Comparison of ENCODE assay signal across 9 mouse cellular contexts in genomic region chr2:91082844-91083243, GRCm38 (mm10). TPM values are rescaled to one million over a fixed set of nuclear protein-coding genes. Genes with fewer than 3 reads are reported as not detected.
A peak's percentile ranks its signal among the peaks of the same experiment; 100 is the strongest.
DNase-seq lines count a peak whose midpoint lies in the region; ATAC-seq and TF ChIP-seq lines count a peak whose summit lies in the region.
"Had no signal": no experiment of that assay in that cellular context is flagged by ENCODE, and none has a peak within 500 bp of the region (broad histone marks: within the 10 kb centered on the region; RNA-seq: fewer than 3 reads in every experiment).

No protein-coding gene starts in this region.

- no peaks in the 10 kb centered on the region for H3K9me3 ChIP-seq in embryonic facial prominence, embryonic 14.5 days (ENCODE audit: control insufficient read depth, low read length)
- H3K9me3 ChIP-seq: limb, embryonic 13.5 days had no signal

- no peaks in the 10 kb centered on the region for H3K79me2 ChIP-seq in liver, adult 2 months (ENCODE audit: control insufficient read depth, insufficient read depth, low read length)

- H3K4me1 ChIP-seq in embryonic facial prominence, embryonic 14.5 days (ENCODE audit: control insufficient read depth, insufficient read depth, low read length): 0 out of 2 replicates have a peak, but pooled peaks cover 6% of the 10 kb centered on the region
- no peaks in the 10 kb centered on the region; the same call in 1 of the 2 replicates for H3K4me1 ChIP-seq in liver, adult 2 months (ENCODE audit: control insufficient read depth, insufficient read depth, low read length)

- no peak overlapping the region for H3K27ac ChIP-seq in embryonic facial prominence, embryonic 14.5 days (replicated peaks; ENCODE audit: low read depth, low read length)
- H3K27ac ChIP-seq in liver, adult 2 months (replicated peaks; ENCODE audit: insufficient read depth, low read depth, low read length): peak overlapping the region; percentile 84
- H3K27ac ChIP-seq: limb, embryonic 13.5 days had no signal

- WGBS in embryonic facial prominence, embryonic 14.5 days: 62% methylated on average over 11 of the region's 11 CpGs
- 67% methylated on average over 11 of the region's 11 CpGs for WGBS in liver, adult 2 months

- TF ChIP-seq POLR2A in liver, adult 2 months (IDR thresholded peaks at IDR 0.05; ENCODE audit: extremely low read depth, insufficient read depth, low read length): peak; percentile 36; the same call in 1 of the 2 replicates

- H3K9ac ChIP-seq in embryonic facial prominence, embryonic 14.5 days (ENCODE audit: low read depth, low read length): no peak overlapping the region
- H3K9ac ChIP-seq in liver, adult 2 months (ENCODE audit: low read depth, low read length): peak overlapping the region; percentile 71
- H3K9ac ChIP-seq: limb, embryonic 13.5 days had no signal

- DNase-seq in layer of hippocampus, adult 9-11 months: peak; percentile 86
- no peak for DNase-seq in layer of hippocampus, postnatal 36 days
- peak; percentile 31 for DNase-seq in embryonic facial prominence, embryonic 14.5 days (ENCODE audit: low spot score)
- peak; percentile 29 for DNase-seq in liver, adult 2 months (ENCODE audit: extremely low read depth, low read depth, low spot score)
- no peak for DNase-seq in left cerebral cortex, adult 18-20 months (ENCODE audit: low spot score in 2 of 2)
- no peak for DNase-seq in urinary bladder, postnatal 4 days (ENCODE audit: low spot score in 2 of 2)

- H3K4me2 ChIP-seq in embryonic facial prominence, embryonic 14.5 days (ENCODE audit: low read depth, low read length): no peak overlapping the region
- H3K4me2 ChIP-seq: limb, embryonic 13.5 days had no signal

- no peak for ATAC-seq in embryonic facial prominence, embryonic 14.5 days (ENCODE audit: low read depth)
- peak; percentile 70 for ATAC-seq in neutrophil, adult 5-6 weeks (ENCODE audit: extremely low read depth, insufficient number of reproducible peaks, low FRiP score, poor library complexity, severe bottlenecking)
- ATAC-seq in cerebellum, adult (ENCODE audit: insufficient number of reproducible peaks, low FRiP score, low TSS enrichment): no peak

- H3K4me3 ChIP-seq in embryonic facial prominence, embryonic 14.5 days (ENCODE audit: low read depth, low read length): no peak overlapping the region
- peak overlapping the region; percentile 18; the same call in 1 of the 2 replicates for H3K4me3 ChIP-seq in liver, adult 2 months (ENCODE audit: insufficient read depth, low read depth, low read length)
- H3K4me3 ChIP-seq: limb, embryonic 13.5 days had no signal

- H3K36me3 ChIP-seq in embryonic facial prominence, embryonic 14.5 days (ENCODE audit: control insufficient read depth, insufficient read depth, low read length): no peaks in the 10 kb centered on the region
- no peaks in the 10 kb centered on the region for H3K36me3 ChIP-seq in liver, adult 2 months (ENCODE audit: control insufficient read depth, insufficient read depth, low read length)
- H3K36me3 ChIP-seq: limb, embryonic 13.5 days had no signal

- no peak for TF ChIP-seq CTCF in liver, adult 2 months (IDR thresholded peaks at IDR 0.05; ENCODE audit: low read depth, low read length)

- H3K27me3 ChIP-seq in embryonic facial prominence, embryonic 14.5 days (replicated peaks; ENCODE audit: control insufficient read depth, insufficient read depth, low read length): no peaks in the 10 kb centered on the region
- H3K27me3 ChIP-seq in liver, adult 2 months (ENCODE audit: control insufficient read depth, insufficient read depth, low read length): peaks cover 2% of the 10 kb centered on the region; the same call in 1 of the 2 replicates

RNA-seq across cellular contexts. Expression of gene Spi1, which starts 0.7 kb away (rescaled TPM):
- total RNA-seq in layer of hippocampus, postnatal 36 days (2021): 1 to 10 TPM; 3.9 to 4.1 TPM
- polyA plus RNA-seq in embryonic facial prominence, embryonic 14.5 days (2014; fragmentation: Nextera tagmentation; extraction: Ambion mirVana): 10.2 and 10.6 TPM in 2 replicates
- total RNA-seq in liver, adult 2 months (2014; rRNA removed): 3.7 and 4.8 TPM in 2 replicates
- 9.5 and 16.5 TPM in 2 replicates for polyA plus RNA-seq in liver, adult 2 months (2012; rRNA removed)
- total RNA-seq in neutrophil, adult 5-6 weeks (2017): 388 and 389 TPM in 2 replicates
- 1 to 10 TPM; 3.2 to 3.6 TPM for total RNA-seq in left cerebral cortex, adult 18-20 months (2021)

RNA-seq across cellular contexts. Expression of gene Slc39a13, which starts 12.6 kb away (rescaled TPM):
- total RNA-seq in layer of hippocampus, postnatal 36 days (2021): 10 to 100 TPM; 27.2 to 32.2 TPM
- 62.1 and 64.8 TPM in 2 replicates for polyA plus RNA-seq in embryonic facial prominence, embryonic 14.5 days (2014; fragmentation: Nextera tagmentation; extraction: Ambion mirVana)
- 4.3 and 6.8 TPM in 2 replicates for total RNA-seq in liver, adult 2 months (2014; rRNA removed)
- 13.1 and 17.5 TPM in 2 replicates for polyA plus RNA-seq in liver, adult 2 months (2012; rRNA removed)
- total RNA-seq in neutrophil, adult 5-6 weeks (2017): 17.0 and 20.4 TPM in 2 replicates
- total RNA-seq in left cerebral cortex, adult 18-20 months (2021): 10 to 100 TPM; 26.8 to 31.8 TPM

RNA-seq across cellular contexts. Expression of gene Psmc3, which starts 29.0 kb away (rescaled TPM):
- total RNA-seq in layer of hippocampus, postnatal 36 days (2021): 100 to 1,000 TPM; 207 to 228 TPM
- 309 and 320 TPM in 2 replicates for polyA plus RNA-seq in embryonic facial prominence, embryonic 14.5 days (2014; fragmentation: Nextera tagmentation; extraction: Ambion mirVana)
- total RNA-seq in liver, adult 2 months (2014; rRNA removed): 147 and 190 TPM in 2 replicates
- polyA plus RNA-seq in liver, adult 2 months (2012; rRNA removed): 69.4 and 71.4 TPM in 2 replicates
- total RNA-seq in neutrophil, adult 5-6 weeks (2017): 132 and 144 TPM in 2 replicates
- total RNA-seq in left cerebral cortex, adult 18-20 months (2021): 100 to 1,000 TPM; 210 to 211 TPM

RNA-seq across cellular contexts. Expression of gene Mybpc3, which starts 35.1 kb away (rescaled TPM):
- total RNA-seq in layer of hippocampus, postnatal 36 days (2021): under 1 TPM; 0.10 to 0.25 TPM
- 0.30 and 0.79 TPM in 2 replicates for polyA plus RNA-seq in embryonic facial prominence, embryonic 14.5 days (2014; fragmentation: Nextera tagmentation; extraction: Ambion mirVana)
- total RNA-seq in liver, adult 2 months (2014; rRNA removed): 0.07 TPM in 1 of 2 replicates, not detected in the other
- polyA plus RNA-seq in liver, adult 2 months (2012; rRNA removed): 0.01 and 0.04 TPM in 2 replicates
- total RNA-seq in neutrophil, adult 5-6 weeks (2017): 1.3 and 2.1 TPM in 2 replicates
- under 1 TPM; 0.12 TPM for total RNA-seq in left cerebral cortex, adult 18-20 months (2021)
- polyA plus RNA-seq: limb, embryonic 13.5 days had no signal

RNA-seq across cellular contexts. Expression of gene Rapsn, which starts 47.4 kb away (rescaled TPM):
- total RNA-seq in layer of hippocampus, postnatal 36 days (2021): under 1 TPM; 0.22 to 0.61 TPM
- polyA plus RNA-seq in embryonic facial prominence, embryonic 14.5 days (2014; fragmentation: Nextera tagmentation; extraction: Ambion mirVana): 35.4 and 40.5 TPM in 2 replicates
- total RNA-seq in liver, adult 2 months (2014; rRNA removed): 0.07 TPM in 1 of 2 replicates, not detected in the other
- polyA plus RNA-seq in liver, adult 2 months (2012; rRNA removed): 0.09 TPM in 1 of 2 replicates, not detected in the other
- 0.47 TPM in 1 of 2 replicates, not detected in the other for total RNA-seq in neutrophil, adult 5-6 weeks (2017)
- total RNA-seq in left cerebral cortex, adult 18-20 months (2021): under 1 TPM; 0.49 to 0.70 TPM

Comparison
In these comparisons a context has a peak if more than half of its experiments do, and no peak if none do; other contexts are left out.
1. DNase-seq: peak in layer of hippocampus, adult 9-11 months (single experiment), embryonic facial prominence, embryonic 14.5 days (single experiment) and liver, adult 2 months (single experiment); none in layer of hippocampus, postnatal 36 days (0 of 2), left cerebral cortex, adult 18-20 months (0 of 2) and urinary bladder, postnatal 4 days (0 of 2).
2. RNA of gene Spi1, which starts 0.7 kb away (total RNA-seq): 388 to 389 TPM in neutrophil, adult 5-6 weeks; 3.9 to 4.1 TPM in layer of hippocampus, postnatal 36 days, 3.7 to 4.8 TPM in liver, adult 2 months and 3.2 to 3.6 TPM in left cerebral cortex, adult 18-20 months; every median in the first group is over 10 times any median in the second.